ENCODE assay signal across 8 mouse cellular contexts in the genomic region with DNA sequence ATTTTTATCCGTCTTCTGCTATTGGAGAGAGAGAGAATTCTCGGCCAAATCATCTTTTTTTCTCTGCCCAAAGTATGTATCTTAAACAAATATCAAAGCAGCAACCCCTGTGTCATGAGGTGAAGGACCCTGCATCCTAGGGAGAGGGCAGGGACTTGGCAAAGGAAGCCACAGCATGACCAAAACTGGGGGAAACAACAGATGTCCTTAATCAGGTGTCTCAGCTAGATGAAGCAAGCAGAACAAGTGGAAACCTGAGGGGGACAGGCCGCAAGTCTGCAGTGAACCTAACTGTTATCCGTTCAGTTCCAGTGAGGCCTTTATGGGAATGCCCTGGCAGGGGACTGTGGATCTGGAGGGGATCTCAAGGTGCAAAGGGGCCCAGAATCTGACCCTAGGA. TPM values are rescaled to one million over a fixed set of nuclear protein-coding genes. Genes with fewer than 3 reads are reported as not detected.
A peak's percentile ranks its signal among the peaks of the same experiment; 100 is the strongest.
DNase-seq lines count a peak whose midpoint lies in the region; ATAC-seq and TF ChIP-seq lines count a peak whose summit lies in the region.
"Had no signal": no experiment of that assay in that cellular context is flagged by ENCODE, and none has a peak within 500 bp of the region (broad histone marks: within the 10 kb centered on the region; RNA-seq: fewer than 3 reads in every experiment).

No protein-coding gene starts in this region.

- peak overlapping the region; percentile 95 for H3K4me2 ChIP-seq in lung, embryonic 15.5 days
- peak overlapping the region; percentile 99 for H3K4me2 ChIP-seq in forebrain, embryonic 12.5 days
- peak overlapping the region; percentile 99 for H3K4me2 ChIP-seq in limb, embryonic 12.5 days

- H3K36me3 ChIP-seq in lung, embryonic 15.5 days: peaks cover 4% of the 10 kb centered on the region; the same call in 1 of the 2 replicates
- peaks cover 27% of the 10 kb centered on the region for H3K36me3 ChIP-seq in forebrain, embryonic 12.5 days (replicated peaks)
- H3K36me3 ChIP-seq in limb, embryonic 12.5 days: peaks cover 40% of the 10 kb centered on the region
- peaks cover 1% of the 10 kb centered on the region; the same call in 1 of the 2 replicates for H3K36me3 ChIP-seq in small intestine, adult 2 months (ENCODE audit: control insufficient read depth, insufficient read depth, low read length)

- H3K27ac ChIP-seq in lung, embryonic 15.5 days: peak overlapping the region; percentile 79; the same call in 1 of the 2 replicates
- H3K27ac ChIP-seq in forebrain, embryonic 12.5 days: no peak overlapping the region
- peak overlapping the region; percentile 26; the same call in 1 of the 2 replicates for H3K27ac ChIP-seq in limb, embryonic 12.5 days
- peak overlapping the region; percentile 23; the same call in 1 of the 2 replicates for H3K27ac ChIP-seq in small intestine, adult 2 months (ENCODE audit: insufficient read depth, low read depth, low read length)

- no peak for TF ChIP-seq POLR2A in small intestine, adult 2 months (IDR thresholded peaks at IDR 0.05; ENCODE audit: low read depth, low read length)

- H3K9me3 ChIP-seq in lung, embryonic 15.5 days: no peaks in the 10 kb centered on the region
- H3K9me3 ChIP-seq in forebrain, embryonic 12.5 days: no peaks in the 10 kb centered on the region
- no peaks in the 10 kb centered on the region for H3K9me3 ChIP-seq in limb, embryonic 12.5 days

- peak overlapping the region; percentile 92; the same call in 1 of the 2 replicates for H3K4me3 ChIP-seq in lung, embryonic 15.5 days
- H3K4me3 ChIP-seq in forebrain, embryonic 12.5 days (replicated peaks): peak overlapping the region; percentile 85
- peak overlapping the region; percentile 98 for H3K4me3 ChIP-seq in limb, embryonic 12.5 days (replicated peaks)
- peak overlapping the region; percentile 75 for H3K4me3 ChIP-seq in small intestine, adult 2 months (ENCODE audit: low read depth, low read length)

- H3K4me1 ChIP-seq in lung, embryonic 15.5 days: peaks cover 29% of the 10 kb centered on the region
- peaks cover 39% of the 10 kb centered on the region for H3K4me1 ChIP-seq in forebrain, embryonic 12.5 days
- peaks cover 33% of the 10 kb centered on the region for H3K4me1 ChIP-seq in limb, embryonic 12.5 days (replicated peaks)
- peaks cover 11% of the 10 kb centered on the region for H3K4me1 ChIP-seq in small intestine, adult 2 months (ENCODE audit: control insufficient read depth, insufficient read depth, insufficient read length, low read length)

- WGBS in lung, embryonic 15.5 days: 81% methylated on average over 4 of the region's 4 CpGs
- 90% methylated on average over 4 of the region's 4 CpGs for WGBS in forebrain, embryonic 12.5 days
- 84% methylated on average over 4 of the region's 4 CpGs for WGBS in limb, embryonic 12.5 days
- WGBS in small intestine, adult 2 months: 78% methylated on average over 4 of the region's 4 CpGs

- TF ChIP-seq CTCF in small intestine, adult 2 months (IDR thresholded peaks at IDR 0.05; ENCODE audit: extremely low read depth, insufficient read length, insufficient replicate concordance, low read depth, low read length): no peak

- intact Hi-C loops in gastrocnemius, postnatal 14 days (cut with DNase I; ENCODE audit: low total_unique reads): no loop called here

- peak overlapping the region; percentile 97; the same call in 1 of the 2 replicates for H3K9ac ChIP-seq in lung, embryonic 15.5 days
- H3K9ac ChIP-seq in forebrain, embryonic 12.5 days: peak overlapping the region; percentile 96
- peak overlapping the region; percentile 98 for H3K9ac ChIP-seq in limb, embryonic 12.5 days (replicated peaks)

- no peak for DNase-seq in lung, postnatal 4 days
- DNase-seq in gastrocnemius, postnatal 14 days: no peak
- DNase-seq in MN1 (ENCODE audit: low spot score): no peak
- DNase-seq: adrenal gland, adult 8-10 months had no signal

- H3K27me3 ChIP-seq in lung, embryonic 15.5 days: no peaks in the 10 kb centered on the region
- H3K27me3 ChIP-seq in forebrain, embryonic 12.5 days: no peaks in the 10 kb centered on the region
- H3K27me3 ChIP-seq in limb, embryonic 12.5 days: no peaks in the 10 kb centered on the region
- H3K27me3 ChIP-seq in small intestine, adult 2 months (ENCODE audit: control insufficient read depth, insufficient read depth, low read length): no peaks in the 10 kb centered on the region

- ATAC-seq in lung, embryonic 15.5 days (ENCODE audit: borderline replicate concordance, extremely low read depth, low FRiP score, low TSS enrichment): no peak
- ATAC-seq in forebrain, embryonic 12.5 days (ENCODE audit: low FRiP score): no peak
- no peak for ATAC-seq in limb, embryonic 12.5 days (ENCODE audit: insufficient number of reproducible peaks, insufficient read depth, low FRiP score, low TSS enrichment, low read depth)

RNA-seq across cellular contexts. Expression of gene Ulk1, which starts 2.4 kb away (rescaled TPM):
- 19.1 and 19.7 TPM in 2 replicates for polyA plus RNA-seq in lung, embryonic 15.5 days (2015; fragmentation: Nextera tagmentation; extraction: Ambion mirVana)
- polyA plus RNA-seq in forebrain, embryonic 12.5 days (2016; fragmentation: Nextera tagmentation; extraction: Ambion mirVana): 33.8 and 34.2 TPM in 2 replicates
- polyA plus RNA-seq in limb, embryonic 12.5 days (2016; fragmentation: Nextera tagmentation; extraction: Ambion mirVana): 28.2 and 29.6 TPM in 2 replicates
- 20.0 and 34.6 TPM in 2 replicates for polyA plus RNA-seq in small intestine, adult 2 months (2012; rRNA removed)
- 10 to 100 TPM; 26.0 to 37.2 TPM for total RNA-seq in gastrocnemius, postnatal 14 days (2021)

RNA-seq across cellular contexts. Expression of gene Pus1, which starts 27.0 kb away (rescaled TPM):
- polyA plus RNA-seq in lung, embryonic 15.5 days (2015; fragmentation: Nextera tagmentation; extraction: Ambion mirVana): 35.1 and 36.0 TPM in 2 replicates
- polyA plus RNA-seq in forebrain, embryonic 12.5 days (2016; fragmentation: Nextera tagmentation; extraction: Ambion mirVana): 28.8 and 30.1 TPM in 2 replicates
- polyA plus RNA-seq in limb, embryonic 12.5 days (2016; fragmentation: Nextera tagmentation; extraction: Ambion mirVana): 31.5 and 35.5 TPM in 2 replicates
- polyA plus RNA-seq in small intestine, adult 2 months (2012; rRNA removed): 12.9 and 22.2 TPM in 2 replicates
- total RNA-seq in gastrocnemius, postnatal 14 days (2021): 10 to 100 TPM; 12.1 to 15.6 TPM

RNA-seq across cellular contexts. Expression of gene Hscb, which starts 32.1 kb away (rescaled TPM):
- polyA plus RNA-seq in lung, embryonic 15.5 days (2015; fragmentation: Nextera tagmentation; extraction: Ambion mirVana): 30.7 and 31.7 TPM in 2 replicates
- 19.4 and 20.6 TPM in 2 replicates for polyA plus RNA-seq in forebrain, embryonic 12.5 days (2016; fragmentation: Nextera tagmentation; extraction: Ambion mirVana)
- polyA plus RNA-seq in limb, embryonic 12.5 days (2016; fragmentation: Nextera tagmentation; extraction: Ambion mirVana): 30.9 and 33.9 TPM in 2 replicates
- 6.2 and 10.5 TPM in 2 replicates for polyA plus RNA-seq in small intestine, adult 2 months (2012; rRNA removed)
- 10 to 100 TPM; 10.1 to 10.5 TPM for total RNA-seq in gastrocnemius, postnatal 14 days (2021)

RNA-seq across cellular contexts. Expression of gene Chek2, which starts 32.3 kb away (rescaled TPM):
- polyA plus RNA-seq in lung, embryonic 15.5 days (2015; fragmentation: Nextera tagmentation; extraction: Ambion mirVana): 31.3 and 33.1 TPM in 2 replicates
- 29.2 and 34.5 TPM in 2 replicates for polyA plus RNA-seq in forebrain, embryonic 12.5 days (2016; fragmentation: Nextera tagmentation; extraction: Ambion mirVana)
- polyA plus RNA-seq in limb, embryonic 12.5 days (2016; fragmentation: Nextera tagmentation; extraction: Ambion mirVana): 30.9 and 32.6 TPM in 2 replicates
- polyA plus RNA-seq in small intestine, adult 2 months (2012; rRNA removed): 1.7 and 4.3 TPM in 2 replicates
- 1 to 10 TPM; 2.1 to 2.4 TPM for total RNA-seq in gastrocnemius, postnatal 14 days (2021)

RNA-seq across cellular contexts. Expression of gene Ep400, which starts 36.9 kb away (rescaled TPM):
- 38.8 and 46.5 TPM in 2 replicates for polyA plus RNA-seq in lung, embryonic 15.5 days (2015; fragmentation: Nextera tagmentation; extraction: Ambion mirVana)
- polyA plus RNA-seq in forebrain, embryonic 12.5 days (2016; fragmentation: Nextera tagmentation; extraction: Ambion mirVana): 70.3 and 70.9 TPM in 2 replicates
- polyA plus RNA-seq in limb, embryonic 12.5 days (2016; fragmentation: Nextera tagmentation; extraction: Ambion mirVana): 42.6 and 50.1 TPM in 2 replicates
- polyA plus RNA-seq in small intestine, adult 2 months (2012; rRNA removed): 21.8 and 45.0 TPM in 2 replicates
- 10 to 100 TPM; 29.4 to 34.3 TPM for total RNA-seq in gastrocnemius, postnatal 14 days (2021)
